Mouse (Mus musculus) ES-E14 (cell line): ENCODE results near the gene Nt5c2. TPM values are rescaled to one million over a fixed set of nuclear protein-coding genes. Genes with fewer than 3 reads are reported as not detected.

Experiments used
- DNase-seq: peaks from one replicate; pipeline ENCODE4 v3.0.0-alpha.2; 2013; ENCODE audit warnings: low read depth, low spot score
- H3K27ac ChIP-seq: 2 replicates; pipeline ENCODE4 v1.5.1; 2012; ENCODE audit warnings: low read depth, mild to moderate bottlenecking, low read length, moderate library complexity, mixed read lengths; ENCODE audit not compliant: poor library complexity, insufficient read depth, severe bottlenecking
- H3K36me3 ChIP-seq: 2 replicates; pipeline ENCODE4 v1.6.1; 2012; ENCODE audit warnings: mild to moderate bottlenecking, low read length, moderate library complexity, mixed read lengths; ENCODE audit not compliant: control insufficient read depth, poor library complexity, insufficient read depth, severe bottlenecking
- H3K4me1 ChIP-seq, 2 experiments: fragments of 150-350 bp in 1 of 2; sonication (generic) in 1 of 2; 2 replicates each; pipeline ENCODE4 v1.6.1; 2012; ENCODE audit warnings: low read length in 2 of 2, mild to moderate bottlenecking in 1 of 2, mixed read lengths in 1 of 2; ENCODE audit not compliant: control insufficient read depth in 2 of 2, insufficient read depth in 2 of 2, poor library complexity in 1 of 2
- H3K4me3 ChIP-seq, 2 experiments: fragments of 150-350 bp in 1 of 2; sonication (generic) in 1 of 2; 2 replicates each; pipeline ENCODE4 v1.5.1; 2012; ENCODE audit warnings: low read length in 2 of 2, low read depth in 1 of 2, mild to moderate bottlenecking in 1 of 2, mixed read lengths in 1 of 2; ENCODE audit not compliant: insufficient read depth in 1 of 2, poor library complexity in 1 of 2, severe bottlenecking in 1 of 2
- H3K9ac ChIP-seq: 2 replicates; pipeline ENCODE4 v1.6.1; 2012; ENCODE audit warnings: low read depth, mild to moderate bottlenecking, low read length, mixed read lengths; ENCODE audit not compliant: poor library complexity, insufficient read depth, severe bottlenecking
- H3K9me3 ChIP-seq: fragments of 150-350 bp; sonication (generic); 2 replicates; pipeline ENCODE4 v1.6.1; 2012; ENCODE audit warnings: low read depth, mild to moderate bottlenecking, low read length; ENCODE audit not compliant: control insufficient read depth, insufficient read depth
- CHD2 ChIP-seq: IDR thresholded peaks from 2 replicates; pipeline ENCODE4 v1.6.1; 2014; ENCODE audit warnings: mild to moderate bottlenecking, low read depth, low read length, inconsistent platforms
- HCFC1 ChIP-seq: IDR thresholded peaks from 2 replicates; pipeline ENCODE4 v1.6.1; 2012; ENCODE audit warnings: low read length, inconsistent platforms, borderline replicate concordance; ENCODE audit not compliant: insufficient read depth
- MAFK ChIP-seq: IDR thresholded peaks from 2 replicates; pipeline ENCODE4 v1.6.1; 2014; ENCODE audit warnings: mild to moderate bottlenecking, low read depth, low read length, inconsistent platforms; ENCODE audit not compliant: insufficient read depth
- ZC3H11A ChIP-seq: IDR thresholded peaks from 2 replicates; pipeline ENCODE4 v1.6.1; 2012; ENCODE audit warnings: low read depth, mild to moderate bottlenecking, inconsistent platforms, low read length, borderline replicate concordance
- ZNF384 ChIP-seq: IDR thresholded peaks from 2 replicates; pipeline ENCODE4 v1.6.1; 2012; ENCODE audit warnings: low read depth, low read length, inconsistent platforms
- in situ Hi-C, 2 experiments: fragments of 600-800 bp; cut with MboI; formaldehyde crosslinking; loops; one replicate each; pipeline ENCODE4 v1.15.1; 2025; ENCODE audit warnings: low sequenced_read_pairs in 2 of 2, inconsistent platforms in 1 of 2; ENCODE audit not compliant: unreplicated experiment in 2 of 2
- total RNA-seq: library from RNA; depleted of rRNA; stranded (reverse); fragments of 300-350 nt; gene quantifications from 2 replicates; pipeline ENCODE4 v1.2.3, GENCODE M21; 2012

Nt5c2 gene
- total RNA-seq, 1 experiment: 27.0 TPM

DNA sequence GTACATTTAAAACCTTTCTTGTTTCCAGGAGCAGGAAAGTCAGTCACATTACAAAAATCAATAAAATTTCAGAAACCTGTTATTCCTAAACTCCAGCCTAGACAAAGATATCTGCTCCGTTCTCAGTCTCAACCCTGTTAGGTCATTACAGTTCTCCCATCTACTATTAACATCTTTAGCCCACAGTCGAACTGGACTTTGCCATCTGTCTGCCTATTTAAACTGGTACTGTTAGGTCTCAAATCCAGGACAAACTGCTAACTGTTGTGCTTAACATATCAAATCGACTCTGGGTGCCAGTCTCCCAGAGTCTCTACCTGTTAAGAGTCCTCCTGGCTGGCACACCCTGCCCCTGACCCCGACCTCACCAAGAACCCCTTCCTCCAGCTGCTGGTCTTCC lies 109.0 kb downstream of the Nt5c2 start:
- H3K36me3 ChIP-seq: no peaks in the 10 kb centered on the region; the same call in 1 of the 2 replicates
- H3K4me1 ChIP-seq: 0 out of 4 replicates have a peak, but pooled peaks cover 0 to 2% of the 10 kb centered on the region in 2 experiments
- no peaks in the 10 kb centered on the region for H3K9me3 ChIP-seq
- no peak for DNase-seq
- no peak overlapping the region for H3K27ac ChIP-seq
- in situ Hi-C loops: no loop called here
- no peak overlapping the region for H3K4me3 ChIP-seq
- H3K9ac ChIP-seq: no peak overlapping the region
- TF ChIP-seq ZC3H11A: no peak
- no peak for TF ChIP-seq MAFK
- TF ChIP-seq HCFC1: no peak
- no peak for TF ChIP-seq ZNF384
- TF ChIP-seq CHD2: no peak

DNA sequence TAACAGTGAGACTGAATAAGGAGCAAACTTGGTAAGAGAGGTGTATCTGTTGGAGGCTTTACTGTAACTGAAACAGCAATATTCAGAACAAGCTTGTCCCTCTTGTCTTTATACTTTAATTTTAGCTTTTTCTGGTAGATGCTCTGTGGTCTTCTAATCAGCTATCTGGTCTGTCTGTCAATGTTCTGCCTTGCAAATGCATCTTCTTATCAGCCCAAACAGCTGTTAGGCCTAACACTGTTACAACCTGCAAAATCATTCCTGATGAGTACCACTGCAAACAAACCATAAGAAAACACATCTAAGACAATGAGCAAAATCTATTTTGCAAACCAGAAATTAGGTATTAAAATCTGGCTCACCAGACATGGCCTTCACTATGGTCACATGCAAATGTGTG lies 109.6 kb downstream of the Nt5c2 start:
- Histone ChIP-seq H3K9ac (no peak overlapping the region), H3K27ac (no peak overlapping the region), H3K9me3 (no peaks in the 10 kb centered on the region), H3K4me3 (no peak overlapping the region), H3K36me3 (no peaks in the 10 kb centered on the region; the same call in 1 of the 2 replicates), H3K4me1 (0 out of 4 replicates have a peak, but pooled peaks cover 0 to 2% of the 10 kb centered on the region in 2 experiments)
- DNase-seq: no peak
- in situ Hi-C loops: no loop called here
- TF ChIP-seq ZNF384: no peak
- TF ChIP-seq HCFC1: no peak
- TF ChIP-seq MAFK: no peak
- no peak for TF ChIP-seq ZC3H11A
- no peak for TF ChIP-seq CHD2

DNA sequence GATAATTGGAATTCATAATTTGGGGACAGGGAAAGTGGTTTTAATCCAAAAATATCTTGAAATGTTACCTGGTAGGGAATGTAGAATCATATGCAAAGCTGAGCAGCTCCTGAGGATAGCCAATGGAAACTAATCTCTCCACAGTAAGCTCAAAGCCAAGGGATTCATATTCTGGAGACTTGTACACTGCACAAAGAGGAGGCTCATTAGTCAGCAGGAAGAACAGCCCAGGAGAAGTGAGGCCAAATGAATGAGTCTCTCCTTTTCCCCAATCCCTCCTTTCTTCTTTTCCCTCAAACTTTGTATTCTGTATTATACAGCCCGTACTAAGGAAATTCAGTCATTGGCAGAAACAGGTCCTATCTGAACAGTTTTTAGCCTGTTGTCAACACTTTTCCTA lies 110.0 kb downstream of the Nt5c2 start:
- DNase-seq: no peak
- Histone ChIP-seq H3K4me1 (0 out of 4 replicates have a peak, but pooled peaks cover 0 to 2% of the 10 kb centered on the region in 2 experiments), H3K9ac (no peak overlapping the region), H3K9me3 (no peaks in the 10 kb centered on the region), H3K36me3 (peaks cover 1% of the 10 kb centered on the region; the same call in 1 of the 2 replicates), H3K27ac (no peak overlapping the region), H3K4me3 (no peak overlapping the region)
- no peak for TF ChIP-seq HCFC1
- no peak for TF ChIP-seq CHD2
- TF ChIP-seq MAFK: no peak
- TF ChIP-seq ZC3H11A: no peak
- TF ChIP-seq ZNF384: no peak
- in situ Hi-C loops: no loop called here

DNA sequence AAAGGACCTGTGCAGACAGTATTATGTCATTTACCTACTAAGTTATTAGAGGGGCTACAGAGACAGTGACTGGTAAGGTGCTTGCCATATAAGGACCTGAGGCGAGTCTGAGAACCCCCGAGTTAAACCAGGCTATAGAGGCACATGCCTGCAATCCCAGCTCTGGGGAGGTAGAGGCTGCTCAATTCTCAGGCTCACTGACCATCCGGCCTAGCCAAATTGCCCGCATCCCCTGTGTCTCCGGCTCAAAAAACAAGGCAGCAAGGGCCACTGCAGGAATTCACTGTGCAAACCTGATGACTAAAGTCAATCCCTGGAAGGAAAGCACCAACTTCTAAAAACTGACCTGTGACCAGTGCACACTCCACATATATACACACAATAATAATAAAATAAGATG lies 111.6 kb downstream of the Nt5c2 start:
- in situ Hi-C loops: no loop called here
- Histone ChIP-seq H3K27ac (no peak overlapping the region), H3K9ac (no peak overlapping the region), H3K4me1 (no peaks in the 10 kb centered on the region), H3K4me3 (no peak overlapping the region), H3K36me3 (peaks cover 2% of the 10 kb centered on the region; the same call in 1 of the 2 replicates), H3K9me3 (no peaks in the 10 kb centered on the region)
- no peak for DNase-seq
- TF ChIP-seq MAFK (no peak), ZC3H11A (no peak), HCFC1 (no peak), CHD2 (no peak)

DNA sequence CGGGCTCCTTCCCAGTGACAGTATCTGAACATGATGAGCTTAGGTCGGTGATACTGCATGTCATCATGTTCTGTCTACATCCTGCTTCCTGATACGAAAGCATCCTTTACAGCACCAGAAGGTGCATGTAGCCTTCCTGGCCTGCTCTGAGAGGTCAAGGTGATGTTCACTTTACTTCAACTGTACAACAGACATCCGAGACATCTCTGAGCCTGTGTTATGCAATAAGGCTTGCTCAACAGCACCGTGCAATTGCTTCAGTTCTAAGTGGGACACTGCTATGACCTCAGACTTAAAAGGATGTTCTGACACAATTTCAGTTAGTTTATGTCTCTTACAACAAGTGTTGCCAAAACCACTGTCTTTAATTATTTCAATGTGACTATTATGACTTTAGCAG lies 113.6 kb downstream of the Nt5c2 start:
- H3K9ac ChIP-seq: no peak overlapping the region
- peaks cover 10% of the 10 kb centered on the region for H3K36me3 ChIP-seq
- TF ChIP-seq CHD2 (no peak), MAFK (no peak), ZC3H11A (no peak), HCFC1 (no peak), ZNF384 (no peak)
- no peaks in the 10 kb centered on the region for H3K4me1 ChIP-seq
- no peak overlapping the region for H3K4me3 ChIP-seq
- in situ Hi-C loops: no loop called here
- H3K9me3 ChIP-seq: no peaks in the 10 kb centered on the region
- DNase-seq: no peak
- no peak overlapping the region for H3K27ac ChIP-seq
